Mouse (Mus musculus): ENCODE measurements around the gene Tax1bp1. TPM values are rescaled to one million over a fixed set of nuclear protein-coding genes. Genes with fewer than 3 reads are reported as not detected.

Tax1bp1 gene
- polyA plus RNA-seq, 1 experiment from 2014 or later = 104 TPM

GRCm38 (mm10) chr6:52775350-52775749 lies 61.8 kb downstream of the Tax1bp1 start:
- WGBS = 51% methylated on average over 3 of the region's 3 CpGs
- H3K4me3 ChIP-seq = no peak overlapping the region
- peaks cover 6% of the 10 kb centered on the region; the same call in 1 of the 2 replicates for H3K4me1 ChIP-seq
- H3K36me3 ChIP-seq = peaks cover 7% of the 10 kb centered on the region
- H3K27ac ChIP-seq (replicated peaks) = no peak overlapping the region
- H3K9me3 ChIP-seq = no peaks in the 10 kb centered on the region
- no peak overlapping the region for H3K9ac ChIP-seq
- no peak overlapping the region for H3K4me2 ChIP-seq
- ATAC-seq (ENCODE audit: extremely low read depth, insufficient number of reproducible peaks, low FRiP score, low TSS enrichment) = no peak
- no peaks in the 10 kb centered on the region for H3K27me3 ChIP-seq (replicated peaks)

DNA sequence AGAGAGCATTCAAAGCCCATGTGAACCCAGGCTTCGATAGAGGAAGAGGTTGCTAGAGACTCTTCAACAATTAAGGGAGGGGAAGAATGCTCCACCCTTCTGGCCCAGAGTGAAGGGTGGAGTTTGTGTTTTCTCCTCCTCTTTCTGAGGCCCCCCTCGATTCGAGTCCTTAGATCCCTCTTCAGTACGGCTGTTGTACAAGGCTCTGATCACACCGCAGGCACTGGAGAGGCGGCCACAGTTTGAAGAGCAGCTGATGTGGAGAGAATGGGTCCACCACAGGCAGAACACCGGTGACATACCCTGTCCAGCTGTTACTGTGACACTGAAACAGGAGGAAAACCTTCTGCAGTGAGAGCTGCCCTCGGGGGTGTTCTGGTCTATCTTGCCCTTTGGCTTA lies 62.4 kb downstream of the Tax1bp1 start:
- ATAC-seq (ENCODE audit: extremely low read depth, insufficient number of reproducible peaks, low FRiP score, low TSS enrichment) = no peak
- Histone ChIP-seq H3K36me3 (peaks cover 3% of the 10 kb centered on the region), H3K4me3 (no peak overlapping the region), H3K27me3 (replicated peaks) (no peaks in the 10 kb centered on the region), H3K9me3 (no peaks in the 10 kb centered on the region), H3K4me1 (peaks cover 6% of the 10 kb centered on the region; the same call in 1 of the 2 replicates), H3K27ac (replicated peaks) (no peak overlapping the region), H3K9ac (no peak overlapping the region), H3K4me2 (no peak overlapping the region)
- WGBS = 65% methylated on average over 8 of the region's 8 CpGs

DNA sequence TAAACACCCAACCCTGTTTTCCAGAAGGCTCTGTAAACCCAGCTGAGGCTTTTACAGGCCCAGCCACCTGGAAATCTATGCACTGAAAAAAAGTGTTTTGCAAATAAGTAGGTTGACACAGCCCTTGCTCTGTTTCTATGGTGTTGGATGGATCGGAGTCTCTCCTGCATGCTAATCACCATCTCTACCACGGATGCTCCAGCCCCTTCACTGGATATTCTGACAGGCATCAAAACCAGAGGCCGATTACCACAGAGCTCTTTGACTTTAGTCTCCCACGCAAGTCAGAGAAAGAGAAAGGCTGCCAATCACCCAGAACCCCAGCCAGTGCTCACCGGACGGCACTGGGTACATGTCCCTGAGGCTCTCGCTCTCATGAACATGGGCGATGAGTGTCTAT lies 63.5 kb downstream of the Tax1bp1 start:
- H3K27me3 ChIP-seq (replicated peaks) = no peaks in the 10 kb centered on the region
- ATAC-seq (ENCODE audit: extremely low read depth, insufficient number of reproducible peaks, low FRiP score, low TSS enrichment) = no peak
- H3K9me3 ChIP-seq = no peaks in the 10 kb centered on the region
- no peaks in the 10 kb centered on the region for H3K36me3 ChIP-seq
- H3K4me3 ChIP-seq = no peak overlapping the region
- 82% methylated on average over 8 of the region's 8 CpGs for WGBS
- H3K4me1 ChIP-seq = peaks cover 6% of the 10 kb centered on the region; the same call in 1 of the 2 replicates
- H3K27ac ChIP-seq (replicated peaks) = no peak overlapping the region
- no peak overlapping the region for H3K4me2 ChIP-seq
- no peak overlapping the region for H3K9ac ChIP-seq

GRCm38 (mm10) chr6:52778523-52778922 lies 65.0 kb downstream of the Tax1bp1 start:
- no peak overlapping the region for H3K27ac ChIP-seq (replicated peaks)

DNA sequence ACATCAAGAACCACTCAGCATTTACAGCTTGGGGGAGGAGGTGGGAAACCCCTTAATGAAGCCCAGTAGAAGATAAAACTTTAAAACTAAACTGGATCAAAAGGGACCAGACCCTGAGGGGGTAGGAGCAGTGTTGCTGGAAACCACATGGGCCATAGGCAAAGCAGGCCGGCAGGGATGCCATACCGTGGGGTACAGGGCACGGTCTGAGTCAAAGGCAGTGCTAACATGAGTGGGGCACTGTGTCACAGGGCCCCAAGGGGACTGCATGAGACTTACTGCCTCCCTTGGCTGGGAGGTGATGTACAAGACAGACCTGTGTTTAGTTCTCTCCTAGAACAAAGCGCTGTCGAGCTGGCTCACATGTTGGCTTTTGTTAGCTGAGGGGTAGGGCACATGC lies 66.0 kb downstream of the Tax1bp1 start:
- WGBS = 84% methylated on average over 5 of the region's 5 CpGs
- Histone ChIP-seq H3K9me3 (no peaks in the 10 kb centered on the region), H3K27me3 (replicated peaks) (no peaks in the 10 kb centered on the region), H3K9ac (no peak overlapping the region), H3K4me1 (peaks cover 6% of the 10 kb centered on the region; the same call in 1 of the 2 replicates), H3K27ac (replicated peaks) (no peak overlapping the region), H3K4me2 (no peak overlapping the region), H3K4me3 (no peak overlapping the region), H3K36me3 (no peaks in the 10 kb centered on the region)
- no peak for ATAC-seq (ENCODE audit: extremely low read depth, insufficient number of reproducible peaks, low FRiP score, low TSS enrichment)

More at GRCm38 (mm10) chr6:52778523-52778922, 65.0 kb downstream of the Tax1bp1 start:
- Histone ChIP-seq H3K9me3 (no peaks in the 10 kb centered on the region), H3K36me3 (no peaks in the 10 kb centered on the region), H3K27me3 (replicated peaks) (no peaks in the 10 kb centered on the region), H3K9ac (no peak overlapping the region), H3K4me3 (no peak overlapping the region), H3K4me1 (peaks cover 6% of the 10 kb centered on the region; the same call in 1 of the 2 replicates), H3K4me2 (no peak overlapping the region)
- whole genome bisulfite sequencing = 88% methylated on average over 5 of the region's 5 CpGs
- ATAC-seq (ENCODE audit: extremely low read depth, insufficient number of reproducible peaks, low FRiP score, low TSS enrichment) = no peak

DNA sequence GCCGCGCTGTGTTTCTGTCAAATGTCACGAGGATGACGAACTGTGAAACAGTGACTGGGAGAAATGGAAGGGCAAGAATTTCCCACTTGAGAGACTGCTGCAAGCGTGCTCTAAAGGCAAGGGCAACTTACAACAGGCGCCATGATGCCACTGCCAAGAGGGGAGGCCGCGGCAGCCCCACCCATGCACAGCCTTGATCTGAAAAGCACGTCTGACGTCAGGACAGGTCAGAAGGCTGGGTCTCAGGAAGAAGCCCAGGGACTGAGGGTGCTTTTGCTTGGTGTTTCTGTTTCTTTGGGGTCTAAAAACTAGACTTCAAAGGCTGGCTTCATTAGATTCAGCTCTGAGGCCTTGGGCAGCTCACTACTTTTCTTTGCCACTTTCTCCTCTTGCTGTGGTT lies 76.8 kb downstream of the Tax1bp1 start:
- H3K27ac ChIP-seq (replicated peaks) = no peak overlapping the region
- H3K4me3 ChIP-seq = no peak overlapping the region
- peaks cover 40% of the 10 kb centered on the region for H3K4me1 ChIP-seq
- H3K4me2 ChIP-seq = no peak overlapping the region
- no peak for ATAC-seq (ENCODE audit: extremely low read depth, insufficient number of reproducible peaks, low FRiP score, low TSS enrichment)
- 48% methylated on average over 10 of the region's 10 CpGs for WGBS
- no peak overlapping the region for H3K9ac ChIP-seq
- no peaks in the 10 kb centered on the region for H3K27me3 ChIP-seq (replicated peaks)
- no peaks in the 10 kb centered on the region for H3K9me3 ChIP-seq
- no peaks in the 10 kb centered on the region for H3K36me3 ChIP-seq

GRCm38 (mm10) chr6:52790781-52791180 lies 77.3 kb downstream of the Tax1bp1 start:
- peaks cover 44% of the 10 kb centered on the region for H3K4me1 ChIP-seq
- H3K9me3 ChIP-seq = no peaks in the 10 kb centered on the region
- no peak overlapping the region for H3K9ac ChIP-seq
- no peak overlapping the region for H3K27ac ChIP-seq (replicated peaks)
- H3K4me3 ChIP-seq = no peak overlapping the region
- ATAC-seq (ENCODE audit: extremely low read depth, insufficient number of reproducible peaks, low FRiP score, low TSS enrichment) = no peak
- WGBS = 69% methylated on average over 4 of the region's 4 CpGs
- no peaks in the 10 kb centered on the region for H3K27me3 ChIP-seq (replicated peaks)
- no peak overlapping the region for H3K4me2 ChIP-seq
- no peaks in the 10 kb centered on the region for H3K36me3 ChIP-seq

GRCm38 (mm10) chr6:52792455-52792854 lies 78.9 kb downstream of the Tax1bp1 start:
- no peak for ATAC-seq (ENCODE audit: extremely low read depth, insufficient number of reproducible peaks, low FRiP score, low TSS enrichment)
- WGBS = 48% methylated on average over 3 of the region's 3 CpGs
- Histone ChIP-seq H3K4me2 (no peak overlapping the region), H3K4me1 (peaks cover 61% of the 10 kb centered on the region), H3K9ac (no peak overlapping the region), H3K4me3 (no peak overlapping the region), H3K9me3 (no peaks in the 10 kb centered on the region), H3K27me3 (replicated peaks) (no peaks in the 10 kb centered on the region), H3K27ac (replicated peaks) (0 out of 2 replicates have a peak overlapping the region, but pooled peaks have one; percentile 43), H3K36me3 (no peaks in the 10 kb centered on the region)

- no peak for ATAC-seq (ENCODE audit: extremely low read depth, insufficient number of reproducible peaks, low FRiP score, low TSS enrichment)
- peak overlapping the region; percentile 68 for H3K27ac ChIP-seq (replicated peaks)
- WGBS = 60% methylated on average over 16 of the region's 16 CpGs
- no peak overlapping the region; the same call in 1 of the 2 replicates for H3K4me2 ChIP-seq
- no peaks in the 10 kb centered on the region for H3K27me3 ChIP-seq (replicated peaks)
- peaks cover 58% of the 10 kb centered on the region for H3K4me1 ChIP-seq
- H3K9me3 ChIP-seq = no peaks in the 10 kb centered on the region
- no peaks in the 10 kb centered on the region for H3K36me3 ChIP-seq
- H3K4me3 ChIP-seq = no peak overlapping the region
- H3K9ac ChIP-seq = no peak overlapping the region
Observed at GRCm38 (mm10) chr6:52795029-52795841, 81.7 kb downstream of the Tax1bp1 start.

- Histone ChIP-seq H3K4me2 (no peak overlapping the region), H3K9me3 (no peaks in the 10 kb centered on the region), H3K9ac (no peak overlapping the region), H3K4me1 (peaks cover 52% of the 10 kb centered on the region), H3K27me3 (replicated peaks) (no peaks in the 10 kb centered on the region), H3K4me3 (no peak overlapping the region), H3K27ac (replicated peaks) (peak overlapping the region; percentile 68), H3K36me3 (no peaks in the 10 kb centered on the region)
- ATAC-seq (ENCODE audit: extremely low read depth, insufficient number of reproducible peaks, low FRiP score, low TSS enrichment) = no peak
- WGBS = 56% methylated on average over 9 of the region's 9 CpGs
Observed at GRCm38 (mm10) chr6:52796035-52796598, 82.6 kb downstream of the Tax1bp1 start.

DNA sequence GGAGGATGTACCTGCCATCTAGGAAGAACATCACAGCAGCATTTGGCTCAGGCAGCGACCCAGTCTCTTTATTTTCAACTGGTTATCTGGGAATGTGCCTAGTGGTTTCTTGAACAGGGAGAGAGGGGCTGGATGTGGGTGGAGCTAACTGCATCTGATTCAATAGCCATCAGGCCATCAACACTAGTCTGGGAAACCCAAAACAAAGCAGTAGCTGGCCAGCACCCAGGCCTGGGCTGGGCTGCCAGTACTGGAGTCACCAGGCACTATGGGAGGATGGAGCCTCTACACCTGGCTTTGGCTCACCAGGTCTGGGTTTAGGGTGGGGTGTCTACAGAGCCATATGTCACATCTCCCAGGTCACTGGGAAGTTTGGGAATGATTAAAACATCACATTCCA lies 83.2 kb downstream of the Tax1bp1 start:
- no peaks in the 10 kb centered on the region for H3K27me3 ChIP-seq (replicated peaks)
- no peak overlapping the region for H3K9ac ChIP-seq
- peak overlapping the region; percentile 68 for H3K27ac ChIP-seq (replicated peaks)
- no peak overlapping the region for H3K4me2 ChIP-seq
- 24% methylated on average over 1 of the region's 1 CpGs for WGBS
- no peaks in the 10 kb centered on the region for H3K36me3 ChIP-seq
- peaks cover 54% of the 10 kb centered on the region for H3K4me1 ChIP-seq
- H3K9me3 ChIP-seq = no peaks in the 10 kb centered on the region
- ATAC-seq (ENCODE audit: extremely low read depth, insufficient number of reproducible peaks, low FRiP score, low TSS enrichment) = no peak
- no peak overlapping the region for H3K4me3 ChIP-seq

Measured in heart, embryonic 13.5 days (tissue).